Mouse (Mus musculus): ENCODE data around the gene Uba1. TPM values are rescaled to one million over a fixed set of nuclear protein-coding genes. Genes with fewer than 3 reads are reported as not detected.
A peak's percentile ranks its signal among the peaks of the same experiment; 100 is the strongest.

Uba1 gene
- total RNA-seq, 2 experiments from 2014 or later = 223 to 273 TPM

DNA sequence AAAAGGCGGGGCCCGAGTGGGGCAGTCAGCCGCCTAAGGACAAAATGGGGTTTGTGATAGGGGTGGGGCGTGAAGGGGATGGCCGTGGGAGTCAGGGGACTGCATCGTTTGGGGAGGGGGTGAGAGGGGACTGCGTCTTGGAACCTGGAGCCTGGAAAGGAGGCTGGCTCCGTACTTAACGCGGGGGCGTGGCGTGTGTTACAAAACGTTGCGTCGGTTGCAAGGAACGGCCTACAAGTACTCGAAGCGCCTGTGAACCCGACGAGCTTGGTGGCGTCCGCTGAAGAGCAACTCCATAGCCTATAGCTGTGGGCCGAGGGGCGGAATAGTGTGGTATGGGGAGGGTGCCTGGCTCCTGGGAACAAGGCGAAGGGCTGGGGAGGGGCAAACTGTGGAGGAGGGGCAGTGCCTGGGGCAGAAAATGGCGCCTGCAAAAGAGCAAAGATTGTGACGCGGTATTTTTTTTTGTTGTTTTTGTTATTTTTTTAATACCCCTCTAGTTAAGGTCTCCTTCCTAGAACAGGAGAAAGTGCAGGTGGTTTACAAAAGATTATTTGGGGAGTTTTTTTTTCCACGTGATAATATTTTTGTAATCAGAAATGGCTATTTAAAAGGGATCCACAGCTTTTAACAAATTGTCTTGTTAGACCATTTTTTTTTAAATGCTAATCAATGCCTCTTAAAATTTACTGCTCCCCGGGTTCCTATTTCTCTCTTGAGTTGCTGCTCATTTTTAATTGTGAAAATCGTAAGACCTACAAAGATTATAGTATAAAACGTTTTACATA is 46.4 kb downstream of the Uba1 start:
- ATAC-seq (replicated peaks; ENCODE audit: poor library complexity, severe bottlenecking) = peak; percentile 92

DNA sequence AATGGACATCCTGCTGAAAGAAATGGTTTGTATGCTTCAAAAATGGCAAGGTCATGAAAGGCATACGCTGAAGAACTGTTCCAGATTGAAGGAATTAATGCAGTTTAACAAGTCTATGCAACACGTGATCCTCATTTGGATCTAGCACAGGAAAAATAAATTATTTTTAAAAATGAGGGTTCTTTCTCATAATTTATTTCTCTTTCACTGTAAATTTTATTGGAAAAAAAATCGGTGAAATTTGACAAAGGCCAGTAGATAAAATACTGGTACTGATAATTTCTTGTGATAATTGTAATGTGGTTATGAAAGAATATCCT is 46.9 kb downstream of the Uba1 start:
- ATAC-seq (replicated peaks; ENCODE audit: poor library complexity, severe bottlenecking) = no peak

DNA sequence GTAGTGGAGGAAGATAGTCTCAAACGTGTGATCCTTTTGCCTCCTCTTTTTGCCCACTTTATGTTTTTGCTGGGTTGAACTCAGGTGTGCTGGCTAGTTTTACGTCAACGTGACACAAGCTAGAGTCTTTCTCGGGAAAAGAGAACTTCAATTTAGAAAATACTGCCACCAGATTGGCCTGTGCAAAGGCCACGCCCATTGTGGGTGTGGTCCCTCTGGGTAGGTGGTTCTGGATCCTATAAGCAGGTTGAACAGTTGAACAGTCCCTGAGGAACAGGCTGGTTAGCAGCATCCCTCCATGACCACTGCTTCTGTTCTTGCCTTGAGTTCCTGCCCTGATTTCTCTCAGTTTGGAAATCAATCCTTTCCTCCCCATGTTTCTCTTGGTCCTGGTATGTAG is 70.6 kb downstream of the Uba1 start:
- ATAC-seq (replicated peaks; ENCODE audit: poor library complexity, severe bottlenecking) = no peak

DNA sequence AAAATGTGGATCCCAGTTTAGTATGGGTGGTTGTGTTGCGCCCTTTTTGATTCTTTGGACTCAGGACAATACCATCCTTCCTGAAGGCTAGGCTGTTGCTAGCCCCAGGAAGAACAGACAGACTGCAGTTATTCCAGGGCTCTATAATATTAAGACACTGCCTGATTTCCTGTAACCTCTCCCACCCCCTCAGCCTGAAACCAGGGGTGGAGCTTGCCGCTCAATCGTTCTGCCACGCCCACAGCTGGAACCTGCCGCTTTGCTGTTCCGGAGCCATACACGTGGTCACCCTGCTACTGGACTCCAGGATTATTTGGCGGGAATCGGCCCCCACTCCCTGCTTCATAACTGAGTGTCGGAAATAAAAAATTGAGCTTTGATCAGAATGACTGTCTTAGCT is 71.9 kb downstream of the Uba1 start:
- ATAC-seq (replicated peaks; ENCODE audit: poor library complexity, severe bottlenecking) = peak; percentile 53; the same call in 1 of the 2 replicates

Other genes starting within 250 kb of the Uba1 start
- gene Jade3, start 232.6 kb upstream of the Uba1 start, total RNA-seq (2014; fragmentation: Nextera tagmentation) = 8.4 and 13.0 TPM in 2 replicates
- 17.4 and 19.3 TPM in 2 replicates for gene Jade3, start 232.6 kb upstream of the Uba1 start, total RNA-seq (2017)
- not detected in 2 replicates for gene Rgn, start 108.5 kb upstream of the Uba1 start, total RNA-seq (2014; fragmentation: Nextera tagmentation)
- gene Rgn, start 108.5 kb upstream of the Uba1 start, total RNA-seq (2017) = not detected in 2 replicates
- 50.1 and 52.1 TPM in 2 replicates for gene Rbm10, start 40.8 kb upstream of the Uba1 start, total RNA-seq (2014; fragmentation: Nextera tagmentation)
- gene Rbm10, start 40.8 kb upstream of the Uba1 start, total RNA-seq (2017) = 70.2 and 83.0 TPM in 2 replicates
- 188 and 233 TPM in 2 replicates for gene Ndufb11, start 40.7 kb upstream of the Uba1 start, total RNA-seq (2014; fragmentation: Nextera tagmentation)
- 97.4 and 116 TPM in 2 replicates for gene Ndufb11, start 40.7 kb upstream of the Uba1 start, total RNA-seq (2017)
- gene Cdk16, start 29.6 kb downstream of the Uba1 start, total RNA-seq (2014; fragmentation: Nextera tagmentation) = 56.4 and 74.9 TPM in 2 replicates
- gene Cdk16, start 29.6 kb downstream of the Uba1 start, total RNA-seq (2017) = 18.8 and 27.8 TPM in 2 replicates
- gene Usp11, start 45.6 kb downstream of the Uba1 start, total RNA-seq (2014; fragmentation: Nextera tagmentation) = 32.9 and 42.7 TPM in 2 replicates
- 36.3 and 41.6 TPM in 2 replicates for gene Usp11, start 45.6 kb downstream of the Uba1 start, total RNA-seq (2017)
- gene Araf, start 139.5 kb downstream of the Uba1 start, total RNA-seq (2014; fragmentation: Nextera tagmentation) = 82.8 and 114 TPM in 2 replicates
- gene Araf, start 139.5 kb downstream of the Uba1 start, total RNA-seq (2017) = 40.8 and 43.3 TPM in 2 replicates
- not detected in 2 replicates for gene Timp1, start 211.8 kb downstream of the Uba1 start, total RNA-seq (2014; fragmentation: Nextera tagmentation)
- not detected in 2 replicates for gene Timp1, start 211.8 kb downstream of the Uba1 start, total RNA-seq (2017)